Comparison of ENCODE assay signal across 14 mouse cellular contexts in genomic region chr14:103114994-103115670, GRCm38 (mm10). TPM values are rescaled to one million over a fixed set of nuclear protein-coding genes. Genes with fewer than 3 reads are reported as not detected.
DNase-seq lines count a peak whose midpoint lies in the region; ATAC-seq and TF ChIP-seq lines count a peak whose summit lies in the region.
"Had no signal": no experiment of that assay in that cellular context is flagged by ENCODE, and none has a peak within 500 bp of the region (broad histone marks: within the 10 kb centered on the region; RNA-seq: fewer than 3 reads in every experiment).

No protein-coding gene starts in this region.

- DNase-seq in retina, postnatal 1 day: peak; percentile 24
- DNase-seq in retina, embryonic 14.5 days (ENCODE audit: low spot score): no peak
- DNase-seq in liver, embryonic 14.5 days (ENCODE audit: low read depth in 3 of 3, low spot score in 3 of 3): peak; percentile 19 to 46 (median 22)
- no peak for DNase-seq in gastrocnemius, adult 8-10 months (ENCODE audit: low spot score in 2 of 2)
- no peak for DNase-seq in urinary bladder, adult 18-20 months (ENCODE audit: low spot score in 2 of 2)
- no peak for DNase-seq in cerebellum, postnatal 4 days (ENCODE audit: low spot score in 2 of 2)
- no peak for DNase-seq in kidney, adult 8-10 months
- DNase-seq: adrenal gland, postnatal 36 days; cerebellum, postnatal 14 days; kidney, postnatal 36 days; spleen, adult 18-20 months had no signal

- no peaks in the 10 kb centered on the region for H3K4me1 ChIP-seq in liver, embryonic 14.5 days (replicated peaks; ENCODE audit: control insufficient read depth in 2 of 2, insufficient read depth in 2 of 2, low read length in 1 of 2)
- H3K4me1 ChIP-seq: hindbrain, embryonic 10.5 days; neural tube, embryonic 15.5 days had no signal

- TF ChIP-seq EP300 in liver, embryonic 14.5 days (IDR thresholded peaks at IDR 0.05; ENCODE audit: low read depth): no peak

- H3K4me2 ChIP-seq in liver, embryonic 14.5 days (ENCODE audit: low read depth): no peak overlapping the region
- H3K4me2 ChIP-seq: neural tube, embryonic 15.5 days had no signal

- 87% methylated on average over 3 of the region's 3 CpGs for WGBS in liver, embryonic 14.5 days (ENCODE audit: insufficient replicate concordance)

- ATAC-seq in common myeloid progenitor, adult 5-6 weeks (replicated peaks; ENCODE audit: low read depth, poor library complexity, severe bottlenecking): peak; percentile 76
- peak; percentile 73 for ATAC-seq in liver, embryonic 14.5 days (ENCODE audit: insufficient read depth)

- no peak overlapping the region for H3K9ac ChIP-seq in liver, embryonic 14.5 days (replicated peaks)
- H3K9ac ChIP-seq: neural tube, embryonic 15.5 days had no signal

- H3K27me3 ChIP-seq in liver, embryonic 14.5 days (ENCODE audit: control insufficient read depth, insufficient read depth, low read length): no peaks in the 10 kb centered on the region
- H3K27me3 ChIP-seq: neural tube, embryonic 15.5 days had no signal

- H3K36me3 ChIP-seq in liver, embryonic 14.5 days (replicated peaks; ENCODE audit: control insufficient read depth, insufficient read depth, low read depth): peaks cover 7% of the 10 kb centered on the region

- H3K9me3 ChIP-seq in liver, embryonic 14.5 days (ENCODE audit: control insufficient read depth, low read length): no peaks in the 10 kb centered on the region
- H3K9me3 ChIP-seq: hindbrain, embryonic 10.5 days; neural tube, embryonic 15.5 days had no signal

- no peak overlapping the region for H3K27ac ChIP-seq in liver, embryonic 14.5 days
- H3K27ac ChIP-seq: hindbrain, embryonic 10.5 days; neural tube, embryonic 15.5 days had no signal

- TF ChIP-seq CTCF in liver, embryonic 14.5 days (IDR thresholded peaks at IDR 0.05; ENCODE audit: low read depth): no peak

- H3K4me3 ChIP-seq in liver, embryonic 14.5 days (ENCODE audit: insufficient read depth in 1 of 2, low read depth in 2 of 2, low read length in 2 of 2): no peak overlapping the region
- H3K4me3 ChIP-seq: hindbrain, embryonic 10.5 days; neural tube, embryonic 15.5 days had no signal

RNA-seq across cellular contexts. Expression of gene Fbxl3, which starts 15.8 kb away (rescaled TPM):
- total RNA-seq in common myeloid progenitor, adult 5-6 weeks (2017): 65.8 and 88.0 TPM in 2 replicates
- polyA plus RNA-seq in liver, embryonic 14.5 days (2012; rRNA removed): 17.3 and 21.9 TPM in 2 replicates
- 12.6 and 16.0 TPM in 2 replicates for polyA plus RNA-seq in liver, embryonic 14.5 days (2014; fragmentation: Nextera tagmentation; extraction: Ambion mirVana)
- total RNA-seq in gastrocnemius, adult 8-10 months (2022): 10 to 100 TPM; 45.5 to 56.2 (median 51.0) TPM

RNA-seq across cellular contexts. Expression of gene Cln5, which starts 45.1 kb away (rescaled TPM):
- 23.6 and 34.8 TPM in 2 replicates for total RNA-seq in common myeloid progenitor, adult 5-6 weeks (2017)
- 6.7 and 9.7 TPM in 2 replicates for polyA plus RNA-seq in liver, embryonic 14.5 days (2012; rRNA removed)
- 17.6 and 20.2 TPM in 2 replicates for polyA plus RNA-seq in liver, embryonic 14.5 days (2014; fragmentation: Nextera tagmentation; extraction: Ambion mirVana)
- total RNA-seq in gastrocnemius, adult 8-10 months (2022): 10 to 100 TPM; 11.1 to 12.4 (median 11.8) TPM

Comparison
In these comparisons a context has a peak if more than half of its experiments do, and no peak if none do; other contexts are left out.
1. DNase-seq: peak in retina, postnatal 1 day (single experiment) and liver, embryonic 14.5 days (3 of 3); none in retina, embryonic 14.5 days (single experiment), gastrocnemius, adult 8-10 months (0 of 2), urinary bladder, adult 18-20 months (0 of 2), cerebellum, postnatal 4 days (0 of 2) and kidney, adult 8-10 months (0 of 2).